Mouse (Mus musculus) myocyte (in vitro differentiated cells): ENCODE data around the gene a. TPM values are rescaled to one million over a fixed set of nuclear protein-coding genes. Genes with fewer than 3 reads are reported as not detected.
"Not testable (repeated sequence)": the region's sequence is repeated elsewhere in the genome, so short reads cannot be mapped to it uniquely, and the experiment has no call there.

Experiments
- H3K27me3 ChIP-seq: one replicate; pipeline ENCODE4 v1.6.1; 2011; ENCODE audit not compliant: control insufficient read depth, insufficient read depth, insufficient read length
- H3K36me3 ChIP-seq: one replicate; pipeline ENCODE4 v1.6.1; 2011; ENCODE audit not compliant: control insufficient read depth, insufficient read depth
- H3K4me2 ChIP-seq: one replicate; pipeline ENCODE4 v1.6.1; 2011; ENCODE audit warnings: low read depth, control low read depth
- H3K4me3 ChIP-seq: one replicate; pipeline ENCODE4 v1.5.1; 2011; ENCODE audit warnings: mild to moderate bottlenecking, control low read depth, moderate library complexity
- H3K79me2 ChIP-seq: one replicate; pipeline ENCODE4 v1.6.1; 2011; ENCODE audit not compliant: control insufficient read depth, insufficient read depth
- H3ac ChIP-seq: one replicate; pipeline ENCODE4 v1.6.1; 2011; ENCODE audit not compliant: control insufficient read depth, insufficient read length
- CEBPB ChIP-seq: IDR thresholded peaks from 2 replicates; pipeline ENCODE4 v1.6.1; 2011; ENCODE audit warnings: mild to moderate bottlenecking, moderate library complexity; ENCODE audit not compliant: poor library complexity, insufficient read depth, severe bottlenecking
- E2F4 ChIP-seq: IDR thresholded peaks from one replicate; pipeline ENCODE4 v1.6.1; 2011; ENCODE audit warnings: mild to moderate bottlenecking, control low read depth, moderate library complexity; ENCODE audit not compliant: insufficient read depth
- MAX ChIP-seq: IDR thresholded peaks from one replicate; pipeline ENCODE4 v1.6.1; 2011; ENCODE audit warnings: low read depth, mild to moderate bottlenecking, control low read depth
- MYOD1 ChIP-seq, 3 experiments: IDR thresholded peaks; one replicate each; pipeline ENCODE4 v1.6.1; 2011; ENCODE audit warnings: control low read depth in 2 of 3, low read depth in 2 of 3, mild to moderate bottlenecking in 2 of 3, moderate library complexity in 1 of 3; ENCODE audit not compliant: insufficient read length in 2 of 3, control insufficient read depth in 1 of 3
- MYOG ChIP-seq, 3 experiments: IDR thresholded peaks; one replicate each; pipeline ENCODE4 v1.6.1; 2011; ENCODE audit warnings: control low read depth in 2 of 3, low read depth in 2 of 3, mild to moderate bottlenecking in 2 of 3; ENCODE audit not compliant: insufficient read length in 2 of 3, control insufficient read depth in 1 of 3, insufficient read depth in 1 of 3
- POLR2A ChIP-seq: IDR thresholded peaks from one replicate; pipeline ENCODE4 v1.6.1; 2011; ENCODE audit warnings: low read depth, mild to moderate bottlenecking, control low read depth, moderate library complexity; ENCODE audit not compliant: insufficient read length
- POLR2AphosphoS2 ChIP-seq: IDR thresholded peaks from one replicate; pipeline ENCODE4 v1.6.1; 2011; ENCODE audit warnings: low read depth, control low read depth; ENCODE audit not compliant: insufficient read length
- REST ChIP-seq: IDR thresholded peaks from one replicate; pipeline ENCODE4 v1.6.1; 2011; ENCODE audit warnings: mild to moderate bottlenecking, control low read depth, moderate library complexity; ENCODE audit not compliant: insufficient read depth, insufficient read length
- SRF ChIP-seq: IDR thresholded peaks from one replicate; pipeline ENCODE4 v1.6.1; 2011; ENCODE audit warnings: low read depth; ENCODE audit not compliant: control insufficient read depth, insufficient read length
- TCF12 ChIP-seq: IDR thresholded peaks from one replicate; pipeline ENCODE4 v1.6.1; 2011; ENCODE audit warnings: mild to moderate bottlenecking, control low read depth; ENCODE audit not compliant: poor library complexity, insufficient read depth, severe bottlenecking
- TCF3 ChIP-seq: IDR thresholded peaks from one replicate; pipeline ENCODE4 v1.6.1; 2011; ENCODE audit warnings: low read depth, control low read depth; ENCODE audit not compliant: insufficient read length
- USF1 ChIP-seq: IDR thresholded peaks from one replicate; pipeline ENCODE4 v1.6.1; 2011; ENCODE audit warnings: low read depth, mild to moderate bottlenecking, control low read depth, moderate library complexity
- polyA plus RNA-seq: library from polyadenylated mRNA; unstranded; fragments of >200 nt; fragmentation: generic; extraction: Trizol; gene quantifications from one replicate; pipeline ENCODE4 v1.2.1, GENCODE M21; 2012; ENCODE audit warnings: missing spikeins

a gene
- polyA plus RNA-seq, 1 experiment = not detected

- Histone ChIP-seq H3K36me3 (no peaks in the 10 kb centered on the region), H3K79me2 (no peaks in the 10 kb centered on the region), H3ac (no peak overlapping the region), H3K27me3 (no peaks in the 10 kb centered on the region), H3K4me2 (no peak overlapping the region), H3K4me3 (no peak overlapping the region)
- TF ChIP-seq POLR2AphosphoS2 (no peak), CEBPB (peak; percentile 77; the same call in 1 of the 2 replicates), MYOG (IDR thresholded peaks at IDR 0.05; ENCODE audit: control insufficient read depth in 1 of 3, insufficient read depth in 1 of 3, insufficient read length in 2 of 3, low read depth in 2 of 3) (no peak), E2F4 (no peak), USF1 (no peak), TCF3 (no peak), TCF12 (no peak), POLR2A (no peak), REST (no peak)
Observed at GRCm38 (mm10) chr2:154902111-154902510, 110.9 kb downstream of the a start.

GRCm38 (mm10) chr2:154905796-154906195, 114.6 kb downstream of the a start:
- H3ac ChIP-seq = no peak overlapping the region
- no peak overlapping the region for H3K4me3 ChIP-seq
- H3K4me2 ChIP-seq = no peak overlapping the region
- no peaks in the 10 kb centered on the region for H3K36me3 ChIP-seq
- no peaks in the 10 kb centered on the region for H3K27me3 ChIP-seq
- no peak for TF ChIP-seq CEBPB
- no peak for TF ChIP-seq MYOG (IDR thresholded peaks at IDR 0.05; ENCODE audit: control insufficient read depth in 1 of 3, insufficient read depth in 1 of 3, insufficient read length in 2 of 3, low read depth in 2 of 3)
- TF ChIP-seq TCF12 = no peak
- TF ChIP-seq E2F4 = no peak
- no peak for TF ChIP-seq SRF
- TF ChIP-seq POLR2A = no peak
- no peak for TF ChIP-seq MYOD1 (IDR thresholded peaks at IDR 0.05; ENCODE audit: control insufficient read depth in 1 of 3, insufficient read length in 2 of 3, low read depth in 2 of 3)
- TF ChIP-seq TCF3 = no peak
- no peak for TF ChIP-seq MAX
- TF ChIP-seq POLR2AphosphoS2 = no peak
- TF ChIP-seq REST = no peak
- TF ChIP-seq USF1 = no peak
- no peaks in the 10 kb centered on the region for H3K79me2 ChIP-seq

GRCm38 (mm10) chr2:154908223-154908622, 117.0 kb downstream of the a start:
- not testable (repeated sequence) for H3K27me3 ChIP-seq

GRCm38 (mm10) chr2:154909789-154910188, 118.6 kb downstream of the a start:
- H3K4me2 ChIP-seq = no peak overlapping the region
- H3K4me3 ChIP-seq = no peak overlapping the region
- H3K27me3 ChIP-seq = no peaks in the 10 kb centered on the region
- H3ac ChIP-seq = no peak overlapping the region
- TF ChIP-seq MYOD1 (IDR thresholded peaks at IDR 0.05; ENCODE audit: control insufficient read depth in 1 of 3, insufficient read length in 2 of 3, low read depth in 2 of 3) (no peak), USF1 (no peak), E2F4 (no peak), TCF12 (no peak)
- no peaks in the 10 kb centered on the region for H3K36me3 ChIP-seq
- H3K79me2 ChIP-seq = no peaks in the 10 kb centered on the region

More at GRCm38 (mm10) chr2:154908223-154908622, 117.0 kb downstream of the a start:
- not testable (repeated sequence) for H3ac ChIP-seq, H3K4me3 ChIP-seq, H3K4me2 ChIP-seq, H3K79me2 ChIP-seq, H3K36me3 ChIP-seq

- Histone ChIP-seq H3ac (no peak overlapping the region), H3K4me2 (no peak overlapping the region), H3K79me2 (no peaks in the 10 kb centered on the region), H3K36me3 (no peaks in the 10 kb centered on the region), H3K4me3 (no peak overlapping the region), H3K27me3 (no peaks in the 10 kb centered on the region)
- TF ChIP-seq SRF (no peak), E2F4 (no peak)
Observed at GRCm38 (mm10) chr2:154915922-154916541, 124.8 kb downstream of the a start.

GRCm38 (mm10) chr2:154916547-154916946, 125.3 kb downstream of the a start:
- Histone ChIP-seq H3K4me2 (no peak overlapping the region), H3K79me2 (no peaks in the 10 kb centered on the region), H3K27me3 (no peaks in the 10 kb centered on the region), H3ac (no peak overlapping the region), H3K36me3 (no peaks in the 10 kb centered on the region), H3K4me3 (no peak overlapping the region)
- TF ChIP-seq USF1 = no peak
- TF ChIP-seq E2F4 = no peak
